Mouse (Mus musculus) retina, adult 2 months (tissue): ENCODE data around the gene Cs.
"Not testable (repeated sequence)": the region's sequence is repeated elsewhere in the genome, so short reads cannot be mapped to it uniquely, and the experiment has no call there.

Experiments used
- DNase-seq: peaks from one replicate; pipeline ENCODE4 v3.0.0-alpha.2; 2012; ENCODE audit warnings: low read depth, low spot score

Gene Cs

GRCm38 (mm10) chr10:128337306-128338181, at the start of gene Cs:
Gene Cs, plus strand, starts transcription at chr10:128337734.
- peak; percentile 96 for DNase-seq

DNA sequence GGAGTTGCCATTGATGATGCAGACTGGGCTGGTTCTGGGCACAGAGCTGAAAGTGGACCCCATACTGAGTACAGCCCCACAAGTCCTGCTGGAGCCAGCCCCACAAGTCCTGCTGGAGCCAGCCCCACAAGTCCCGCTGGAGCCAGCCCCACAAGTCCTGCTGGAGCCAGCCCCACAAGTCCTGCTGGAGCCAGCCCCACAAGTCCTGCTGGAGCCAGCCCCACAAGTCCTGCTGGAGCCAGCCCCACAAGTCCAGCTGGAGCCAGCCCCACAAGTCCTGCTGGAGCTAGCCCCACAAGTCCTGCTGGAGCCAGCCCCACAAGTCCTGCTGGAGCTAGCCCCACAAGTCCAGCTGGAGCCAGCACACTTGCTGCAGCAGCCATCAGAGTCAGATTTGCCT, 46.9 kb upstream of the Cs start:
- not testable (repeated sequence) for DNase-seq

- no peak for DNase-seq
Measured at GRCm38 (mm10) chr10:128296370-128297090, 41.0 kb upstream of the Cs start.

- DNase-seq: no peak
Measured at GRCm38 (mm10) chr10:128297221-128297620, 40.3 kb upstream of the Cs start.

GRCm38 (mm10) chr10:128297622-128298021, 39.9 kb upstream of the Cs start:
- no peak for DNase-seq

DNA sequence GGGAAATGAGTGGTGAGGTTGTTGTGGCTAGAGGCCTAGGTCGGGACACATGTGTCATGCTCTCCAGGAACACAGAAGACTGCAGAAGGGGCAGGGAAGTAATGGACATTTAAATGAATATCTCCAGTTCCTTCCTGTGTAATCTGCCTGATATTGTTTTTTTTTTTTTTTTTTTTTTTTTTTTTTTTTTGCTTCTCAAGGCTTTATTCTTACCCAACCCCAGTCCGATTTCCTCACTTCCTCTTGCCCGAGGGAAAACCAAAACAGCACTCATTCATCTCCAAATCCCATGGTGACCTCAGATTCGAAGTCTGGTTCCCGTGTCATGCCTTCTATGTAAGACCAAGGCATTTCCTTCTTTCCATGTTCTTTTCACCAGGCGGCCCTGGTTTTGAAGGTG, 39.3 kb upstream of the Cs start:
- no peak for DNase-seq

DNA sequence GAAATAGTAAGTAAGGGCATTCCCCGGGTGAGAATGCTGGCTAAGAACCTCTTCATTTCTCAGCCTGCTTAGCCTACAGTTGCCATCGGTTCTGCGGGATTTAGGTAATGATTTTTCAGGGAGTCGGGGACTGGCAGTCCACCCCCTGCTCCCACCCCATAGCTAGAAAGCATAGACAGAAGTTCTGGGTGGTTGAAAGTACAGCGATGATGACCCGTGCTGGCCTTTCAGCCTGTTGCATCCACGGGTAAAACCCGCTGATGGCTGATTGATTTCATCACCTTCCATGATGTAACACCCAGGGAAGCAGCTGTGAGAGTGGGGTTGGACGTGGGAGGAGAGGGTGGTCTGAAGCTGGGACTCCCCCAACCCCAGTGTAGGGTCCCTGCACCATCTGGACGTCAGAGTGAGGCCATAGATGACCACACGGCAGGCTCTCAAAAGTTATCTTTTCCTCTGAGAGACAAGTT, 38.8 kb upstream of the Cs start, which contains the start of gene Il23a:
Gene Il23a, minus strand, starts transcription at position 51 of the 470 bp plus-strand sequence.
- no peak for DNase-seq

GRCm38 (mm10) chr10:128302357-128302756, 35.2 kb upstream of the Cs start:
- no peak for DNase-seq

GRCm38 (mm10) chr10:128302785-128303125, 34.8 kb upstream of the Cs start:
- no peak for DNase-seq

GRCm38 (mm10) chr10:128303126-128304021, 34.2 kb upstream of the Cs start, which contains the start of gene Pan2:
Gene Pan2, plus strand, starts transcription at chr10:128303335.
- peak; percentile 100 for DNase-seq

- DNase-seq: no peak
Measured at GRCm38 (mm10) chr10:128309654-128310053, 27.9 kb upstream of the Cs start.

DNA sequence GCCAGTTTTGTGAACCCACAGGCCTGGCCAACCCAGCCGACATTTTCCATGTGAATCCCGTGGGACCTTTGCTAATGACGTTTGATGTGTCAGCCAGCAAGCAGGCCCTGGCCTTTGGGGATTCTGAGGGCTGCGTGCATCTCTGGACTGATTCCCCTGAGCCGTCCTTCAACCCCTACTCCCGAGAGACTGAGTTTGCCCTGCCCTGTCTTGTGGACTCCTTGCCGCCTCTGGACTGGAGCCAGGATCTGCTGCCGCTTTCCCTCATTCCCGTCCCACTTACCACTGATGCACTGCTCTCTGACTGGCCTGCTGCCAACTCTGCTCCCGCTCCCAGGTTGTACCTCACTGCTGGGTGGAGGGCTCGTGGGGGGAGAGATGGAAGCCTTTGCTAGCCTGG, 27.4 kb upstream of the Cs start:
- no peak for DNase-seq

DNA sequence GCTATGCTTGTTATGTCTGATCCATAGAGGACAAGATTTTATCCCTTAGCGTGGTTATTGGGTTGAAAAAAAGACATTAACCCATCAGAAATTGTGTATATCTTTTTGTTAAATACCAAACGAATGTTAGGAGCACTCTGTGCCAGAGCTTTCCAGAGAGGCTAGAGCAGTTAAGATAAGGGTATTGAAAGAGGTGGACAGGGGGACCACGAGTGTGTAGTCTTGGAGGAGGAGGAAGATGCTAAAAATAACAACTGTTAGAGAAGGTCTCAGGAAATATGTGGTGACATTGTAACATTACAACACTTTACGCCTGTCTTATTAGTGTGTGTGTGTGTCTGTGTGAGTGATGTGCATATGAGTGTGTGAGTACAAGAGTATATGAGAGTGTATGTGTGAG, 26.6 kb upstream of the Cs start:
- no peak for DNase-seq

- DNase-seq: no peak
Measured at GRCm38 (mm10) chr10:128315578-128315977, 22.0 kb upstream of the Cs start.

DNA sequence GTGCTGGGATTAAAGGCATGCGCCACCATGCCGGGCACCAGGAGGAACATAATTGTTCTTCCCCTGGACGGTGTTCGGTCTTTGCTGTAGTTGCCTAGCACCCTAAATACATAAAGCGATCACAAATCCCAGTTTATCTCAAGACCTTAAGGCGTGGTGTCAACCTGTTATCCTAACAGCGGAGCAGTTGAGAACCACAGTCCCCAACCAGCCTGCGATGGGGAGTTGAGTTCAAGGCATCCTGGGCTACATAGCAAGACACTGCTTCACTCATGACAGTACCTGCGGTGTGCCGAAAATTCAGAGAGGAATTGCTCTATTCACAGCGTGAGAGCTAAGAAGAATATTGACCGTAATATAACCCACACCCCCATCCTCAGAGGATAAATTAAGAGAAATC, 15.9 kb upstream of the Cs start:
- peak; percentile 26 for DNase-seq

DNA sequence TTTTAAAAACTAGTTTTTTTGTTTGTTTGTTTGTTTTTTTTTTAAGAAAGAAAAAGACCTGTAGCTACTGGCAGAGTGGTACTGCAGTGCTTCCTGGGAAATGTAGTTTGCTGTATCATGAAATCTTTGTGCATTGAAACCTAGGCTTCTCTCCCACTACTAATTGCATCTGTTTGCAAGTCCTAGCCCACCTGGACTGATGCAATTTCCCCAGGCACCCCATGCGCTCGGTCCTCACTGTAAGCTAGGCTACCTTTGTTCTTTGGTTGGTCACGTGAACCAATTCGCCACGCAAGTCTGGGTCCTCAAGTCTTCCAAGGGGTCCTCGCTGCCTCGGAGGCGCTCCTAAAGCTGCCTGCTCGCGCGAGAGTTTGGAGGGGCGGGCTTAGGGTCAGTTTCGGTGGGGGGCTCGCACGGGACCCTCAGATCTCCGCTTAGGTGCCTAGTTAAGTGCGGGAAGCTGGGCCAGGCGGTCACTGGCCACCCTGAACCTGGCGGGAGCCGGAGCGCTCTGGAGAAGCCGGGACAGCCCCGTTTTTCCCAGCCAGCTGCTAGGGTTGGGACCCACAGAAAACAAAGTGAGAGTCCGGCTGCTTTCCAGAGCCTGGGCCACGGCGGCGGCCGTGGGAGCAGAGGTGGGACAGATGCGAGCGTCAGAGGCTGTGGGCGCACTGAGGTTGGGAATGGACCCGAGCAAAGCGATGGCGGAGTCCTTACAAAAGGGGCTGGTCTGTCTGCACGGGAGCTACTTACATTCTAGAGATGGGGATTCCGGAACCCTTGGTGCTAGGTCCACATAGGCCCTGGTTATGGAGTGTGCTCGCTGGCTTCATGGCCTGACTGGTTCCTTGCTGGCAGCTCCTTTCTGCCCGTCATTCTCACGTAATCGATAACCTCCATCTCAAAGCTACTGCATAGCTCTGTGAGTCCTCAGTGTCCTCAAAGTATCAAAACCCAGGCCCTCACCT, 15.1 kb upstream of the Cs start, which contains the start of gene Cnpy2:
Gene Cnpy2, plus strand, starts transcription at position 319 of the 968 bp plus-strand sequence.
- DNase-seq: peak; percentile 63

- no peak for DNase-seq
Measured at GRCm38 (mm10) chr10:128323516-128323915, 14.0 kb upstream of the Cs start.

GRCm38 (mm10) chr10:128326825-128327224, 10.7 kb upstream of the Cs start:
- DNase-seq: no peak

- DNase-seq: no peak
Measured at GRCm38 (mm10) chr10:128327610-128328009, 9.9 kb upstream of the Cs start.
